Mouse (Mus musculus) heart, adult 2 months (tissue): ENCODE data around the gene Colq. TPM values are rescaled to one million over a fixed set of nuclear protein-coding genes. Genes with fewer than 3 reads are reported as not detected.

Experiments
- DNase-seq, 2 experiments: peaks; one replicate each; pipeline ENCODE4 v3.0.0; 2021
- H3K27ac ChIP-seq: fragments of 200-600 bp; 2 replicates; pipeline ENCODE4 v1.8.1; 2022
- H3K27me3 ChIP-seq: fragments of 200-500 bp; 2 replicates; pipeline ENCODE4 v1.6.1; 2012; ENCODE audit warnings: mild to moderate bottlenecking, low read length, inconsistent platforms, mixed read lengths; ENCODE audit not compliant: control insufficient read depth, insufficient read depth
- H3K36me3 ChIP-seq: fragments of 200-500 bp; 2 replicates; pipeline ENCODE4 v1.6.1; 2012; ENCODE audit warnings: low read length, inconsistent platforms; ENCODE audit not compliant: control insufficient read depth, insufficient read depth
- H3K4me1 ChIP-seq: fragments of 200-500 bp; 2 replicates; pipeline ENCODE4 v1.6.1; 2011; ENCODE audit warnings: low read length; ENCODE audit not compliant: control insufficient read depth, insufficient read depth
- H3K4me3 ChIP-seq: fragments of 200-600 bp; 2 replicates; pipeline ENCODE4 v1.8.1; 2022
- H3K79me2 ChIP-seq: fragments of 200-500 bp; replicated peaks from 2 replicates; pipeline ENCODE4 v1.6.1; 2012; ENCODE audit warnings: mild to moderate bottlenecking, inconsistent platforms, low read length, moderate library complexity, mixed read lengths; ENCODE audit not compliant: control insufficient read depth, insufficient read depth
- H3K9ac ChIP-seq: fragments of 200-500 bp; 2 replicates; pipeline ENCODE4 v1.6.1; 2012; ENCODE audit warnings: low read depth, mild to moderate bottlenecking, control low read depth, inconsistent platforms, low read length, mixed read lengths
- CTCF ChIP-seq: fragments of 200-600 bp; IDR thresholded peaks from 2 replicates; pipeline ENCODE4 v1.8.1; 2022; ENCODE audit warnings: antibody characterized with exemption, mild to moderate bottlenecking, moderate library complexity
- EP300 ChIP-seq: fragments of 200-500 bp; IDR thresholded peaks from 2 replicates; pipeline ENCODE4 v1.6.1; 2011; ENCODE audit warnings: low read depth, low read length, control low read depth; ENCODE audit not compliant: insufficient read depth
- POLR2A ChIP-seq: fragments of 200-500 bp; IDR thresholded peaks from 2 replicates; pipeline ENCODE4 v1.6.1; 2011; ENCODE audit warnings: mild to moderate bottlenecking, low read depth, low read length, control low read depth; ENCODE audit not compliant: insufficient read depth
- WGBS: fragments of 180-500 bp; shearing (Covaris S2); methylation state at CpG from one replicate; pipeline ENCODE4 v1.1.7; 2018; 5-methylcytosine and 5-hydroxymethylcytosine counted together
- intact Hi-C: fragments of 180-260 bp; cut with DNase I; formaldehyde crosslinking; loops from one replicate; pipeline ENCODE4 v1.15.1; 2025
- polyA plus RNA-seq: library from polyadenylated mRNA; depleted of rRNA; stranded (reverse); fragments of >200 nt; gene quantifications from 2 replicates; pipeline ENCODE4 v1.2.3, GENCODE M21; 2012
- total RNA-seq, 2 experiments: library from RNA; stranded (reverse); gene quantifications; 2 replicates each; pipeline ENCODE4 v1.2.3; 2021

The Colq gene
- total and polyA plus RNA-seq, 3 experiments, result 10.0 to 12.6 (median 11.3) TPM

DNA sequence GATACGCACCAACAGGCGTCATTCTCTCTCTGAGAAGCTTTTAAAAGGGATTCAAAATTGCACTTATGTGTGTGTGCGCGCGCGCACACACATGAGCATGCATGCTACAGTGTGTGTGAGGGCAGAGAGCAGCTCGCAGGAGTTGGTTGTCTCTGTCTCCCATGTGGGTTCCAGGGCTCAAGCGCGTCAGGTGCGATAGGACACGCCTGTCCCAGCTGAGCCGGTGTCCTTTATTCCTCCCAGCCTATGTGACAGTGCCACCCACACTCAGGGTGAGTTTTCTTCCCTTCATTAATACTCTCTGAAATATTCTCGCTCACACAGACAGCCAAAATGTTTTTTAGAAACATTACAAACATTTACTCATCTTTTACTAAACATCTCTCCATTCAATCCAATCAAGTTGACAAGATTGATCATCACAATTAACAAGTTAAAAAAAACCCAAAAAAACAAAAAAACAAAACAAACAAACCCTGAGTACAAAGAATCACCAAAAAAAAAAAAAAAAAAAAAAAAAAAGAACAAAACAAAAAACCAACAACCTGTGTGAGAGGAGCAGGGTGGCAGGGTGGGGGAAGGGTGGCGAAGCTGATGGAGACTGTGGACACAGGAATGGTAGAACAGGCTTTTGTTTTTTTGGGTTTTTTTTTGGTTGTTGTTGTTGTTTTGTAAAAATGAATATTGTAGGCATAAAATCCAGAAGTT is 10.9 kb upstream of the Colq start:
- TF ChIP-seq CTCF, result no peak
- no peak for TF ChIP-seq POLR2A
- no peak for TF ChIP-seq EP300
- no peak for DNase-seq
- Histone ChIP-seq H3K36me3 (no peaks in the 10 kb centered on the region), H3K9ac (no peak overlapping the region), H3K27ac (no peak overlapping the region), H3K4me3 (no peak overlapping the region), H3K79me2 (no peaks in the 10 kb centered on the region), H3K27me3 (no peaks in the 10 kb centered on the region), H3K4me1 (no peaks in the 10 kb centered on the region)
- 94% methylated on average over 14 of the region's 14 CpGs for WGBS
- intact Hi-C loops, result no loop called here

DNA sequence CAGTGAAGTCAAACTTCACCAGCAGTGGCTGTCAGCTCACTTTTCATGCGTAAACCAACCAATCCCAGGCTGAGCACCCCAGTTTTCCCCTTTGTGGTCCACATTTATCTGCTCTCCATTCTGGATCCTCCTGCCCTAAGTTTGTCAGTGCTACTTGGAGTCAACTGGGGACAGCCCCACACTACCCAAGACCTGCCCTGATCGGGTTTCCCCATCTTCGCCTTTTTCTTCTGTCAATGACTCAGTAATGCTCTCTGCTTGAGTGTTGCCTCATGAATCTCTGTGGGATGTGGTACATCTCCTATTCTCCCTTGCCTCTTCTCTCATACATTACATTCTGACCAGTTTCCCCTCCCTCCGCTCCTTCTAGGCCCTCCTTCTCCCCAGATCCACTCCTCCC is 6.3 kb upstream of the Colq start:
- intact Hi-C loops, result no loop called here
- Histone ChIP-seq H3K79me2 (no peaks in the 10 kb centered on the region), H3K27ac (no peak overlapping the region), H3K4me1 (no peaks in the 10 kb centered on the region), H3K4me3 (no peak overlapping the region), H3K27me3 (no peaks in the 10 kb centered on the region), H3K9ac (no peak overlapping the region), H3K36me3 (no peaks in the 10 kb centered on the region)
- WGBS, result 95% methylated on average over 4 of the region's 4 CpGs
- no peak for DNase-seq
- no peak for TF ChIP-seq CTCF
- no peak for TF ChIP-seq EP300
- no peak for TF ChIP-seq POLR2A

DNA sequence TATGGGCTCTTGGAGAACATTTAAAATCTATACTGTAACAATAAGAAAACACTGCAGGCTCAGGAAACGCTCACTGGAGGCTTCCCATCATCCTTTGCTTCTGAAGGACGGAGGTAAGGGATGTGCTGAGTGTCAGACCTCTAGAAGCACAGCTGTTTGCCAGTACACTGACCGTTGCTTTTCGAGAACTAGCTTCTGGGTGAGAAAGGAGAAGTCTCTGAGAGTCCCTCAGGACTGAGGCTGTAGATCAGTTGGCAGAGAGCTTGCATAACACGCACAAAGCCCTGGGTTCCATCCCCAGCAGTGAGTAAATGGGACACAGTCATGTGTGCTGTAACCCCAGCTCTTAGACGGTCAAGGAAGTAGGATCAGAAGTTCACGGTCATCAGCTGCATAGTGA is 5.3 kb upstream of the Colq start:
- TF ChIP-seq CTCF (no peak), EP300 (no peak), POLR2A (no peak)
- 61% methylated on average over 7 of the region's 7 CpGs for WGBS
- H3K79me2 ChIP-seq, result no peaks in the 10 kb centered on the region
- intact Hi-C loops, result no loop called here
- H3K36me3 ChIP-seq, result no peaks in the 10 kb centered on the region
- H3K9ac ChIP-seq, result no peak overlapping the region
- DNase-seq, result no peak
- H3K4me3 ChIP-seq, result no peak overlapping the region
- H3K27me3 ChIP-seq, result no peaks in the 10 kb centered on the region
- no peaks in the 10 kb centered on the region for H3K4me1 ChIP-seq
- H3K27ac ChIP-seq, result no peak overlapping the region

DNA sequence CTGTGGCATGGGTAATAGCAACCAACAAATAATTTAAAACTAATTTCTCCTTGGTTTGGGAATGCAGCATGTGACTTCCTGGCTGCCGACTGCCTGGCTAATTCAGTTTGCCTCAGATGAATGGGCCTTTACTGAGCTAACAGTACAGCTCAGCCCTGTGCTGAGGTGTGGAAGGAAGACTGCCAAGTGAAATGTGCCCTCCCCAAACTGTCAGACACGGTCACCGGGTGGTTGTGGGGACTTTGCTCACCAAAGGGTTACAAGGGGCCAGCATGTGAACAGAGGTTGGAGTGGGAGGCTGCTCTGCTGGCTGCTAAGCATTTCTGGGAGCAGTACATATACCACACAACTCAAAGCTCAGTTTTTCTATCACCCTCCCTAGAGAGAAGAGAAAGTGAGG is 3.5 kb upstream of the Colq start:
- Histone ChIP-seq H3K27ac (no peak overlapping the region), H3K79me2 (no peaks in the 10 kb centered on the region), H3K27me3 (no peaks in the 10 kb centered on the region), H3K9ac (no peak overlapping the region), H3K4me3 (no peak overlapping the region), H3K4me1 (no peaks in the 10 kb centered on the region), H3K36me3 (no peaks in the 10 kb centered on the region)
- WGBS, result 56% methylated on average over 3 of the region's 3 CpGs
- intact Hi-C loops, result no loop called here
- DNase-seq, result no peak
- TF ChIP-seq POLR2A, result no peak
- TF ChIP-seq EP300, result no peak
- TF ChIP-seq CTCF, result no peak

DNA sequence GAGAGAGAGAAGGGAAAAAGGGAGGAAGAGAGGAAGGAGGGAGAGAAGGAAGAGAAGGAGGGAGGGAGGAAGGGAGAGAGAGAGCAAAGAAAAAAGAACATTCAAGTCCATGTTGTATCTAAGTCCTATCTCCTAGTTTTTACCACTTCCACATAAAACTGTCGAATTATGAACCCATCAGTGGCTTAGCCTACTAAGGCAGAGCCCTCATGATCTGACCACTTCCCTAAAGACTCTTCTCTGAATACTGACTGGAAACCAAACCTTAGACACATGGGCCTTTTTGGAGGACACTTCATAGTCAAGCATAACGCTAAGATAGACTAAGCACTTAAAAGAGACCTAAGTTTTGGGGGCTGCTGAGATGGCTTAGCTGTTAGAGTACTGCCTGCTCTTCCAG is 1.9 kb upstream of the Colq start:
- Histone ChIP-seq H3K79me2 (no peaks in the 10 kb centered on the region), H3K27me3 (no peaks in the 10 kb centered on the region), H3K36me3 (no peaks in the 10 kb centered on the region), H3K27ac (no peak overlapping the region), H3K4me3 (no peak overlapping the region), H3K4me1 (no peaks in the 10 kb centered on the region), H3K9ac (no peak overlapping the region)
- no peak for DNase-seq
- 79% methylated on average over 2 of the region's 2 CpGs for WGBS
- TF ChIP-seq POLR2A (no peak), EP300 (no peak), CTCF (no peak)
- intact Hi-C loops, result no loop called here

DNA sequence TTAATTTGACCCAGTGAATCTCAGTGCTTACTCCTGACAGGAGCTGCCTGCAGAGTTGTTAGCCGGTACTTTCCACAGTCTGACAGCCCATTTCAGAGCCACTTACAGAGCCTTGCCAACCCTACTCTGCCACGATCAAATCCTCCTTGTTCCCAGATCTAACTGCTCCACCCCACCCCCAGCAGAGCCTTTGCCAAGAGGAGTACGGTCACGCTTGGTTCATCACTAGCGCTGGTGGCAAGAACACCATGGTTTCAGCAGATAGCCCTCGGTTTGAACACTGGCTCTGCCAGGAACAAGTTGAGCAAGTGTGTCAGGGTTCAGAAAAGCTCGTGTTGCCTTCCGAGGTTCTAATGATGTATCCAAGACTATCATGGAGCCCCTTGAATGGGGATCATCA is 4.7 kb downstream of the Colq start:
- no peaks in the 10 kb centered on the region for H3K27me3 ChIP-seq
- no peaks in the 10 kb centered on the region for H3K79me2 ChIP-seq
- intact Hi-C loops, result no loop called here
- no peak for TF ChIP-seq POLR2A
- TF ChIP-seq CTCF, result no peak
- no peak for TF ChIP-seq EP300
- no peak overlapping the region for H3K4me3 ChIP-seq
- DNase-seq, result no peak
- H3K4me1 ChIP-seq, result no peaks in the 10 kb centered on the region
- no peaks in the 10 kb centered on the region for H3K36me3 ChIP-seq
- WGBS, result 81% methylated on average over 8 of the region's 8 CpGs
- H3K9ac ChIP-seq, result no peak overlapping the region
- H3K27ac ChIP-seq, result no peak overlapping the region
